Mouse (Mus musculus): ENCODE measurements around the gene Vmn1r90. TPM values are rescaled to one million over a fixed set of nuclear protein-coding genes. Genes with fewer than 3 reads are reported as not detected.
"Not testable (repeated sequence)": the region's sequence is repeated elsewhere in the genome, so short reads cannot be mapped to it uniquely, and the experiment has no call there.

Gene Vmn1r90
- 0.39 and 0.42 TPM in 2 replicates for polyA plus RNA-seq (2015; fragmentation: Nextera tagmentation; extraction: Ambion mirVana)

DNA sequence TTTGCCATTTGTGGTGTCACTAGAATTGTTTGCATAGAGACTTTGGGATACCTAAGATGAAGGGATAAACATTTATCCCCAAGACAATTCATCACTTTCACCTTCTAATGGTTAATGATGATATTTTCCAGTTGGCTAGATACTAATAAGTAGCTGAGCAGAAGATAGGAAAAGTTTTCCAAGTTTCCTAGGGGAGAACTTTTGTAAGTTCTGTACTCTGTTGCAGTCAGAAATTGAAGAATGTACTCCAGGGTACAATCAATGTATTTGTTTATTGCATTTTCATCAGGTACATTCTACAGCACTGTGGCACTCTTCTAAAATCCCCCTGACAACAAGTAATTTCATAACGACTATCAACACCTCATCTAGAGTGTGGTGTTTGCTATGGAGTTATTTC is at the start of gene Vmn1r90:
TSS of gene Vmn1r90 (minus strand) at position 101 of the 400 bp plus-strand sequence.
- WGBS: 71% methylated on average over 1 of the region's 1 CpGs
- Histone ChIP-seq H3K4me2 (replicated peaks) (no peak within 1 kb of the TSS), H3K36me3 (peaks cover 10% of the 10 kb centered on the region; the same call in 1 of the 2 replicates)

DNA sequence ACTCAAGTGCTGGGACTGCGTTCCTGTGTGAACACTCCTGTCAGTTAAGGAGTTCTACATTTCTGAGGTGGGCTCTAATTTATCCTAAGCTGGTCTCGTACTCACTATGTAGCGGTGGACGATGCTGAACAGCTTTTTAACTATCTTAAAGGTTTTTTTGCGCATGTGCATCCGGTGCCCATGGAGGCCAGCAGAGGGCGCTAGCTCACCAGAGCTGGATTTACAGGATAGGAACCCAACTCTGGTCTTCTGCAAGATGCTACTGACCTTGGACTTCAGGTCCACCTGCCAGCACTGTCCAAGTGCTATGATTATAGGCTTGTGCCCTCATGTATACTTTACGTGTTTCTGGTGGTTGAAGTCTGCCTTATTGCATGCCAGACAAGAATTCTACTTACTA is 29.7 kb upstream of the Vmn1r90 start:
- H3K9ac ChIP-seq; H3K4me3 ChIP-seq; H3K4me2 ChIP-seq (replicated peaks); H3K27me3 ChIP-seq; H3K4me1 ChIP-seq; H3K27ac ChIP-seq; ATAC-seq (ENCODE audit: low FRiP score, low read depth): not testable (repeated sequence)
- Histone ChIP-seq H3K9me3 (peaks cover 33% of the 10 kb centered on the region), H3K36me3 (peaks cover 22% of the 10 kb centered on the region)
- WGBS: 61% methylated on average over 8 of the region's 8 CpGs

More for the DNA sequence above, at the start of gene Vmn1r90:
- Histone ChIP-seq H3K4me1 (no peaks in the 10 kb centered on the region), H3K27ac (no peak within 1 kb of the TSS), H3K9me3 (peaks cover 7% of the 10 kb centered on the region; the same call in 1 of the 2 replicates), H3K27me3 (no peaks in the 10 kb centered on the region), H3K4me3 (no peak within 1 kb of the TSS), H3K9ac (no peak within 1 kb of the TSS)
- ATAC-seq (ENCODE audit: low FRiP score, low read depth): no peak

DNA sequence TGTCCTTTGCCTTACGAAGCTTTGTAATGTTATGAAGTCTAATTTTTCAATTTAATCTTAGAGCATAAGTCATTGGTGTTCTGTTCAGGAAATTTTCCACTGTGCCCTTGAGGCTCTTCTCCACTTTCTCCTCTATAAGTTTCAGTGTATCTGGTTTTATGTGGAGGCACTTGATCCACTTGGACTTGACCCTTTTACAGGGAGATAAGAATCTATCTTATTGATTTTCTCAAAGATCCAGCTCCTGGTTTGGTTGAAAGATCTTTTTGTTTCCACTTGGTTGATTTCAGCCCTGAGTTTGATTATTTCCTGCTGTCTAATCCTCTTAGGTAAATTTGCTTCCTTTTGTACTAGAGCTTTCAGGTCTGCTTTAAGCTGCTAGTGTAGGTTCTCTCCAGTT is 11.0 kb downstream of the Vmn1r90 start:
- Histone ChIP-seq H3K27me3 (no peaks in the 10 kb centered on the region), H3K4me2 (replicated peaks) (no peak overlapping the region), H3K36me3 (no peaks in the 10 kb centered on the region), H3K9ac (no peak overlapping the region), H3K9me3 (peaks cover 19% of the 10 kb centered on the region), H3K4me1 (no peaks in the 10 kb centered on the region), H3K27ac (no peak overlapping the region), H3K4me3 (no peak overlapping the region)
- ATAC-seq (ENCODE audit: low FRiP score, low read depth): no peak
- WGBS: 93% methylated on average over 1 of the region's 1 CpGs

DNA sequence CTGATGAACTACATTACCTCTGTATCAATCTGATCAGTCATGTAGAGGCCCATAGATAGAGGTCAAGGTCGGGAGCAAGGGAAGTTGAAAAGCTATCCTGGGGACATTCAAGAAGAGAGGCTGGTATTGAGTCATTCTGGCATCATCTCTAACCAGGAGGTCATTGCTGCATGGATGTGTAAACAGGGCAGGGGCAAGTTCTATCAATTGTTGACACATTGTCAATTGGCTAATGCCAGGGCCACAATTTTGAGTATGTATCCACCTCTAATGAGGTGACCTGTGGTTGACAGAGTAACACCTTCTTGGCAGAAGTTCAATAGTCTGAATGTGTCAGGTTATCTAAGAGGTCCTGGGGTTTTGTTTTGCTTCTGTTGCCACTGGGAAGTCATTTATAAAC is 38.0 kb downstream of the Vmn1r90 start:
- WGBS: 74% methylated on average over 1 of the region's 1 CpGs
- H3K27me3 ChIP-seq: no peaks in the 10 kb centered on the region
- peaks cover 12% of the 10 kb centered on the region for H3K9me3 ChIP-seq

DNA sequence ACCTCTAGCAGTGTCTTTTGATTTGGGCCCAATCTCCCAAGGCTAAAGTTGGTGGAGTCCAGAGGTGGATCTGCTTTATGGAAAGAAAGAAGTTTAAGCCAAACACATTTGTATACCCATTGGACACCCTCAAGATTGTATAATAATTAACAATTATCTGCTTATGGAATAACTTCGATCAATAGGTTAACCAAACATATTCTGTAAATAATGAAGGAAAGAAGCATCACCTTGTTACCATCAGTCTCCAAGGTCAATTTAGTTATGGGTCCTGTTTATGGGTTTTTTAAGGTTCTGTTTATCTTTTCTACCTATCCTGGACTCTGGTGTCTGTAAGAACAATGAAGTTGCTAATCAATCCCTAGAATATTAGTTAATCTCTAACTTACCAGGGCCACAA is 40.7 kb downstream of the Vmn1r90 start:
- H3K9me3 ChIP-seq: peaks cover 26% of the 10 kb centered on the region
- no peak for ATAC-seq (ENCODE audit: low FRiP score, low read depth)
- no peak overlapping the region for H3K4me3 ChIP-seq
- no peaks in the 10 kb centered on the region for H3K36me3 ChIP-seq
- no peak overlapping the region for H3K27ac ChIP-seq
- H3K4me2 ChIP-seq (replicated peaks): no peak overlapping the region
- H3K9ac ChIP-seq: no peak overlapping the region
- H3K4me1 ChIP-seq: no peaks in the 10 kb centered on the region
- WGBS: 87% methylated on average over 1 of the region's 1 CpGs
- H3K27me3 ChIP-seq: no peaks in the 10 kb centered on the region

More for the DNA sequence above, 38.0 kb downstream of the Vmn1r90 start:
- no peak for ATAC-seq (ENCODE audit: low FRiP score, low read depth)
- Histone ChIP-seq H3K36me3 (no peaks in the 10 kb centered on the region), H3K9ac (no peak overlapping the region), H3K27ac (no peak overlapping the region), H3K4me1 (no peaks in the 10 kb centered on the region), H3K4me3 (no peak overlapping the region), H3K4me2 (replicated peaks) (no peak overlapping the region)

DNA sequence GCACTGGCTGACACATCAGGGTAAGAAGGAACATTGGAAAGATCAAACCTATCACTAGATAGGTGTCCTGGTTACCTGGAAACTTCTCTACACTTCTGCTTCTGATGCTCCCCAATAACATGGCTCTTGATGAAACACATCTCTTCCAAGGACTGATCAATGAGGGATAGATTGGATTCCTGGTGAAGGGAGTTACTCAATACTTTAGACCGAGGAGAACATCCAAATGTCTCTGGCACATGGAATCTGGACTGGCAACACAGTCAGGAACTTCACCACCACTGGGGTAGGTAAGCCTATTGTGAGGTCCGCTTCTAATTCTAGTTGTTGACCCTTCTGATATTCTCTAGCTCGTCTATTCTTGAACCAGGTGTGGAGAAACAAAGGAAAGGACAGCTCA is 45.0 kb downstream of the Vmn1r90 start:
- Histone ChIP-seq H3K9me3 (peaks cover 24% of the 10 kb centered on the region), H3K9ac (no peak overlapping the region), H3K27ac (no peak overlapping the region), H3K36me3 (no peaks in the 10 kb centered on the region), H3K4me1 (no peaks in the 10 kb centered on the region), H3K4me2 (replicated peaks) (no peak overlapping the region), H3K4me3 (no peak overlapping the region), H3K27me3 (no peaks in the 10 kb centered on the region)
- ATAC-seq (ENCODE audit: low FRiP score, low read depth): no peak
- 70% methylated on average over 3 of the region's 3 CpGs for WGBS

Other genes starting within 250 kb of the Vmn1r90 start
- gene Obox8, start 229.9 kb downstream of the Vmn1r90 start, polyA plus RNA-seq (2015; fragmentation: Nextera tagmentation; extraction: Ambion mirVana): not detected in 2 replicates
- gene Sult2a8, start 116.7 kb downstream of the Vmn1r90 start, polyA plus RNA-seq (2015; fragmentation: Nextera tagmentation; extraction: Ambion mirVana): 0.10 TPM in 1 of 2 replicates, not detected in the other
- gene Sult2a7, start 69.3 kb downstream of the Vmn1r90 start, polyA plus RNA-seq (2015; fragmentation: Nextera tagmentation; extraction: Ambion mirVana): not detected in 2 replicates
- gene Obox7, start 96.0 kb upstream of the Vmn1r90 start, polyA plus RNA-seq (2015; fragmentation: Nextera tagmentation; extraction: Ambion mirVana): not detected in 2 replicates